Mouse (Mus musculus) CH12.LX (cell line): Measurements from ENCODE around the gene Atp2b2.

Experiments used
- CTCF ChIP-seq, 2 experiments: IDR thresholded peaks in 1 of 2; conservative IDR thresholded peaks in 1 of 2; 2 replicates each; pipeline ENCODE4 v1.5.1; 2011 to 2012; ENCODE audit warnings: low read depth in 2 of 2, low read length in 2 of 2, improper control_type of control experiment in 1 of 2, inconsistent platforms in 1 of 2, mild to moderate bottlenecking in 1 of 2, moderate library complexity in 1 of 2
- POLR2A ChIP-seq: IDR thresholded peaks from 2 replicates; pipeline ENCODE4 v1.6.1; 2011; ENCODE audit warnings: low read depth, mild to moderate bottlenecking, improper control_type of control experiment, low read length
- TCF12 ChIP-seq: IDR thresholded peaks from 2 replicates; pipeline ENCODE4 v1.6.1; 2014; ENCODE audit warnings: low read depth, mild to moderate bottlenecking, inconsistent platforms, low read length, improper control_type of control experiment
- ZMIZ1 ChIP-seq: IDR thresholded peaks from 2 replicates; pipeline ENCODE4 v1.6.1; 2012; ENCODE audit warnings: low read depth, mild to moderate bottlenecking, inconsistent platforms, low read length, improper control_type of control experiment

GRCm38 (mm10) chr6:114035704-114036103, 6.7 kb downstream of the Atp2b2 start:
- TF ChIP-seq POLR2A (no peak), TCF12 (no peak), CTCF (conservative IDR thresholded peaks at IDR 0.05 in 1 of 2, IDR thresholded peaks at IDR 0.05 in 1 of 2; ENCODE audit: low read depth in 2 of 2, low read length in 2 of 2) (no peak), ZMIZ1 (no peak)
